Mouse (Mus musculus): Measurements from ENCODE around the gene Cdkn2aipnl.

DNA sequence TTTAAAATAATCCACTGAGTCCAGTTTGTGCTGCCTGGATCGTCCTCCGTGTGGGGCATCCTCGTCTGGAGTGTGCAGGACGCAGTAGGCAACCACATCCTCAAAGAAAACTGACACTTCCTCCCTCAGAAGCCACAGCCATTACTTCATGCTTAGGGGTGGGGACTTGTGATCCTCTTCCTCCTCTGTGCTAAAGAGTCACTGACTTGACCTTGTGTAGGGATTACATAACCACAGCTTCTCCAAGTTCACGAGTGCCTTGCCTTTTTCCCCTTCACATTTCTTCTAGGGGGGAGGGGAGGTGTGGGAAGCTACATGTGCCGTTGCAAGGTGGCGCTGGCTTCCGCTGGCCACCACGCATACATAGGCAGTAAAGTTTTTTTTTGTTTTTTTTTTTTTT lies 35.7 kb upstream of the Cdkn2aipnl start:
- TF ChIP-seq POLR2A (IDR thresholded peaks at IDR 0.05; ENCODE audit: insufficient read depth, low read depth, low read length) (no peak), CTCF (IDR thresholded peaks at IDR 0.05; ENCODE audit: insufficient read depth, low read depth, low read length) (no peak)

All from olfactory bulb, adult 2 months (tissue).